ENCODE assay signal across 16 mouse cellular contexts in genomic region chr14:121866574-121866973, GRCm38 (mm10). TPM values are rescaled to one million over a fixed set of nuclear protein-coding genes. Genes with fewer than 3 reads are reported as not detected.
"Had no signal": no experiment of that assay in that cellular context is flagged by ENCODE, and none has a peak within 500 bp of the region (broad histone marks: within the 10 kb centered on the region; RNA-seq: fewer than 3 reads in every experiment).

No protein-coding gene starts in this region.

- H3K4me2 ChIP-seq: neural tube, embryonic 13.5 days; neural tube, embryonic 15.5 days; stomach, embryonic 15.5 days had no signal

- H3K27ac ChIP-seq: neural tube, embryonic 13.5 days; neural tube, embryonic 15.5 days; stomach, embryonic 15.5 days; stomach, postnatal 0 days had no signal

- H3K36me3 ChIP-seq: neural tube, embryonic 13.5 days; neural tube, embryonic 15.5 days; stomach, embryonic 15.5 days had no signal

- H3K9me3 ChIP-seq: neural tube, embryonic 13.5 days; neural tube, embryonic 15.5 days; stomach, embryonic 15.5 days had no signal

- H3K4me3 ChIP-seq: neural tube, embryonic 13.5 days; neural tube, embryonic 15.5 days; stomach, embryonic 15.5 days had no signal

- DNase-seq: retina, postnatal 1 day; right cerebral cortex, adult 18-20 months; right cerebral cortex, postnatal 14 days; right cerebral cortex, postnatal 25 days; right cerebral cortex, postnatal 4 days; spleen, adult 18-20 months; thymus, adult 18-20 months; thymus, adult 2 months; thymus, postnatal 14 days; thymus, postnatal 25 days; thymus, postnatal 36 days; thymus, postnatal 4 days had no signal

- H3K27me3 ChIP-seq: neural tube, embryonic 13.5 days; neural tube, embryonic 15.5 days; stomach, embryonic 15.5 days had no signal

- H3K9ac ChIP-seq: neural tube, embryonic 13.5 days; neural tube, embryonic 15.5 days; stomach, embryonic 15.5 days had no signal

- H3K4me1 ChIP-seq: neural tube, embryonic 13.5 days; neural tube, embryonic 15.5 days; stomach, embryonic 15.5 days had no signal

RNA-seq across cellular contexts. Expression of gene Gpr18, which starts 49.0 kb away (rescaled TPM):
- polyA plus RNA-seq: neural tube, embryonic 15.5 days had no signal
